Mouse (Mus musculus): Measurements from ENCODE around the gene Ephx4. TPM values are rescaled to one million over a fixed set of nuclear protein-coding genes. Genes with fewer than 3 reads are reported as not detected.
A peak's percentile ranks its signal among the peaks of the same experiment; 100 is the strongest.

Gene Ephx4
- polyA plus RNA-seq, 1 experiment = 0.22 TPM

- DNase-seq = no peak
- no peak for TF ChIP-seq POLR2A (IDR thresholded peaks at IDR 0.05; ENCODE audit: low read depth, low read length)
- no peak for TF ChIP-seq CTCF (conservative IDR thresholded peaks at IDR 0.05; ENCODE audit: insufficient read depth, insufficient read length, low read depth, low read length)
- Histone ChIP-seq H3K27me3 (replicated peaks; ENCODE audit: control insufficient read depth, insufficient read depth, low read length) (no peaks in the 10 kb centered on the region), H3K27ac (ENCODE audit: insufficient read depth, low read depth, low read length) (no peak within 1 kb of the TSS), H3K4me3 (ENCODE audit: insufficient read depth, low read depth, low read length) (no peak within 1 kb of the TSS), H3K4me1 (ENCODE audit: control insufficient read depth, insufficient read depth, low read length) (no peaks in the 10 kb centered on the region), H3K36me3 (ENCODE audit: control insufficient read depth, insufficient read depth, low read length) (no peaks in the 10 kb centered on the region)
- WGBS = 75% methylated on average over 3 of the region's 3 CpGs
Observed at GRCm38 (mm10) chr5:107431249-107431648, 28.7 kb downstream of the Ephx4 start, which contains the start of gene Lpcat2b. Gene Lpcat2b (plus strand): TSS chr5:107431549.

GRCm38 (mm10) chr5:107434001-107434400 is 31.5 kb downstream of the Ephx4 start:
- WGBS = 76% methylated on average over 5 of the region's 5 CpGs
- Histone ChIP-seq H3K27me3 (replicated peaks; ENCODE audit: control insufficient read depth, insufficient read depth, low read length) (no peaks in the 10 kb centered on the region), H3K36me3 (ENCODE audit: control insufficient read depth, insufficient read depth, low read length) (no peaks in the 10 kb centered on the region), H3K27ac (ENCODE audit: insufficient read depth, low read depth, low read length) (no peak overlapping the region), H3K4me3 (ENCODE audit: insufficient read depth, low read depth, low read length) (no peak overlapping the region), H3K4me1 (ENCODE audit: control insufficient read depth, insufficient read depth, low read length) (no peaks in the 10 kb centered on the region)
- TF ChIP-seq CTCF (conservative IDR thresholded peaks at IDR 0.05; ENCODE audit: insufficient read depth, insufficient read length, low read depth, low read length) (no peak), POLR2A (IDR thresholded peaks at IDR 0.05; ENCODE audit: low read depth, low read length) (no peak)
- DNase-seq = no peak

GRCm38 (mm10) chr5:107436185-107436584 is 33.6 kb downstream of the Ephx4 start:
- 89% methylated on average over 6 of the region's 6 CpGs for WGBS
- no peak overlapping the region for H3K4me3 ChIP-seq (ENCODE audit: insufficient read depth, low read depth, low read length)
- TF ChIP-seq CTCF (conservative IDR thresholded peaks at IDR 0.05; ENCODE audit: insufficient read depth, insufficient read length, low read depth, low read length) (no peak), POLR2A (IDR thresholded peaks at IDR 0.05; ENCODE audit: low read depth, low read length) (no peak)
- no peaks in the 10 kb centered on the region for H3K4me1 ChIP-seq (ENCODE audit: control insufficient read depth, insufficient read depth, low read length)
- H3K36me3 ChIP-seq (ENCODE audit: control insufficient read depth, insufficient read depth, low read length) = no peaks in the 10 kb centered on the region
- H3K27me3 ChIP-seq (replicated peaks; ENCODE audit: control insufficient read depth, insufficient read depth, low read length) = no peaks in the 10 kb centered on the region
- DNase-seq = no peak
- no peak overlapping the region for H3K27ac ChIP-seq (ENCODE audit: insufficient read depth, low read depth, low read length)

DNA sequence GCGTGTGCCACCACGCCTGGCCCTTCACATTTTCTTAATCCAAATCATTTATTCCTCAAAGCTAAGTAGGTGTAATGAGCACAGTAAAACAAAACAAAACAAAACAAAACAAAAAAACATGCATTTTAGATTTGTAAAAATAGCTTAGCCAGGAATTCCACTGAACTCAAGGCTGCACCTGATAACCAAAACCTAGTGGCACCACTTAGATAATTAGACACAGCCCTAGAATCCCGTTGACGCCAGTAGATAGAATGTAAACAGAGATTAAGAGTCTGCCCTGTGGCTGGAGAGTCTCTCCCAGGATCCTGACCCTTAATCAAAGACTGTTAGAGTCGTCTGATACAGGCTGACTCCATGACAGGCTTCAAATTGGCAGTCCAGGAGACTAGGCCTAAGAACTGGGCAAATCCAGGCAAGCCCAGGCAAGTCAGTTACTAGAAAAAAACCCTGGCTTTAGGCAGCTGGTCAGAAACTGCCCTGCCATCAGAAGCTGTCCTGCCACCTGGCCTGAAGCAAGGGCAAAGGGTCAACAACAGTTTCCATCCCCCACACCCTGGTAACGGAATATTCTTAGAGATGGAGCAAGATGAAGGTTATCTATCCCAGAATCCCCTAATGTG is 34.2 kb downstream of the Ephx4 start:
- Histone ChIP-seq H3K4me3 (ENCODE audit: insufficient read depth, low read depth, low read length) (no peak overlapping the region), H3K27ac (ENCODE audit: insufficient read depth, low read depth, low read length) (no peak overlapping the region), H3K27me3 (replicated peaks; ENCODE audit: control insufficient read depth, insufficient read depth, low read length) (no peaks in the 10 kb centered on the region), H3K36me3 (ENCODE audit: control insufficient read depth, insufficient read depth, low read length) (no peaks in the 10 kb centered on the region), H3K4me1 (ENCODE audit: control insufficient read depth, insufficient read depth, low read length) (no peaks in the 10 kb centered on the region)
- DNase-seq = no peak
- TF ChIP-seq POLR2A (IDR thresholded peaks at IDR 0.05; ENCODE audit: low read depth, low read length) (no peak), CTCF (conservative IDR thresholded peaks at IDR 0.05; ENCODE audit: insufficient read depth, insufficient read length, low read depth, low read length) (no peak)
- 88% methylated on average over 6 of the region's 6 CpGs for WGBS

DNA sequence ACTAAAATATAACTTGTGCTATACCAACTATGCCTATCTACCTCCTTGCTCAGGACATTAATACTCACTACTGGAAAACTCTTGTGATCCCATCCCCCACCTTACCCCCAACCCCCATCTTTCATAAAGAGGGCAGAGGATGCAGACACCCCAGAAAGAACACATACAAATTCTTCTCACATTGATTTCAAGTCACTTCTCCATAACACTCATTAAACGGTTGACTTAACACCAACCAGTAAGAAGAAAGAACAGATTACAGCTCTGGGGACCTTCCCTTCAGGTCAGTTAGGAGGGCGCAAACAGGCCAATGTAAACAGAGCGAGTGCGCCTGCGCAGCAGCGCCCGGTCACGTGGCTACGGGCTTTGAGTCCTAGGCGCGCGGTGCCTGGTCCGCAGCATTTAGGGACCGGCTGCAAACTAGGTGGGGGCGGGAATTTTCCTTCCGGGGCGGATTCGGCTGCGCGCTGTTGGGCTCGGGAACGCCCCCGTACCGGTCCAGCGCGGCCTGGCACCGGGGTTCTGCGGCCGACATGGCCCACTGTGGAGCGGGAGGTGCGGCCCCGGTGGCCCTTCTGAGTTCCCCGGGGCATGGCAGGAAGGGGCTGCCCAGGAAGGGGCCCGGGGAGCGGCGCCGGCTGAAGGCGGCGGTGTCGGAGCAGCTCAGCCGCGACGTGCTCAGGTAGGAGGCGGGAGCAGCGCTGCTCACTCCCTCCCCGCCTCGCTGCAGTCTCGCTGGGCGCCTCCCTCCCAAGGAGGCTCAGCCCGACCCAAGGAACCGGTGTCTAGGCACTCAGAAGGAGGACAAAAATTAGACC is 35.1 kb downstream of the Ephx4 start, which contains the start of gene Btbd8:
TSS of gene Btbd8 (plus strand) at position 534 of the 818 bp plus-strand sequence.
- under 1% methylated on average over 49 of the region's 51 CpGs for WGBS
- Histone ChIP-seq H3K27me3 (replicated peaks; ENCODE audit: control insufficient read depth, insufficient read depth, low read length) (no peaks in the 10 kb centered on the region), H3K4me3 (ENCODE audit: insufficient read depth, low read depth, low read length) (peak within 1 kb of the TSS; percentile 76), H3K36me3 (ENCODE audit: control insufficient read depth, insufficient read depth, low read length) (no peaks in the 10 kb centered on the region), H3K27ac (ENCODE audit: insufficient read depth, low read depth, low read length) (peak within 1 kb of the TSS; percentile 65), H3K4me1 (ENCODE audit: control insufficient read depth, insufficient read depth, low read length) (no peaks in the 10 kb centered on the region)
- DNase-seq = peak; percentile 97
- TF ChIP-seq POLR2A (IDR thresholded peaks at IDR 0.05; ENCODE audit: low read depth, low read length) (no peak), CTCF (conservative IDR thresholded peaks at IDR 0.05; ENCODE audit: insufficient read depth, insufficient read length, low read depth, low read length) (no peak)

DNA sequence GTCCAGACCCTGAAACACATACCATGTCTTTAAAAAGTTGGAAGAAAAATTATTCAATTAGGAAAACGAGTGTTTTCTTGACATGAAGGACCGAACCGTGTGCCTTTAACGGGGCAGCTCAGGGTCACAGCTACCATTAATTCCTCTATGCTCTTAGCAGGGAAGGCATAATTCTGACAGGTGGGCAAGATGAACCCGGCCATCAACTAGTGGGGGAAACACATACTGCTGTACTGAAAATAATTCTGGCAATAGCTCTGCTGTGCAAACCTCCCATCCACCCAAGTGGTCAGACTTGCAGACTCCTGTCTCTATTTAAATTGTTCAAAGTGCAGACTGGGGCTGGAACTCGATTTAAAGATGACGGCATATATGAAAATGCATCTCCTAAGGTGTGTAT is 35.8 kb downstream of the Ephx4 start:
- 15% methylated on average over 7 of the region's 7 CpGs for WGBS
- Histone ChIP-seq H3K27me3 (replicated peaks; ENCODE audit: control insufficient read depth, insufficient read depth, low read length) (no peaks in the 10 kb centered on the region), H3K36me3 (ENCODE audit: control insufficient read depth, insufficient read depth, low read length) (no peaks in the 10 kb centered on the region), H3K27ac (ENCODE audit: insufficient read depth, low read depth, low read length) (peak overlapping the region; percentile 65; the same call in 1 of the 2 replicates), H3K4me1 (ENCODE audit: control insufficient read depth, insufficient read depth, low read length) (no peaks in the 10 kb centered on the region), H3K4me3 (ENCODE audit: insufficient read depth, low read depth, low read length) (peak overlapping the region; percentile 76)
- DNase-seq = no peak
- TF ChIP-seq CTCF (conservative IDR thresholded peaks at IDR 0.05; ENCODE audit: insufficient read depth, insufficient read length, low read depth, low read length) = no peak
- TF ChIP-seq POLR2A (IDR thresholded peaks at IDR 0.05; ENCODE audit: low read depth, low read length) = no peak

- Histone ChIP-seq H3K4me3 (ENCODE audit: insufficient read depth, low read depth, low read length) (no peak overlapping the region), H3K4me1 (ENCODE audit: control insufficient read depth, insufficient read depth, low read length) (no peaks in the 10 kb centered on the region), H3K27ac (ENCODE audit: insufficient read depth, low read depth, low read length) (no peak overlapping the region), H3K27me3 (replicated peaks; ENCODE audit: control insufficient read depth, insufficient read depth, low read length) (no peaks in the 10 kb centered on the region), H3K36me3 (ENCODE audit: control insufficient read depth, insufficient read depth, low read length) (no peaks in the 10 kb centered on the region)
- 85% methylated on average over 5 of the region's 5 CpGs for WGBS
- DNase-seq = no peak
- TF ChIP-seq POLR2A (IDR thresholded peaks at IDR 0.05; ENCODE audit: low read depth, low read length) (no peak), CTCF (conservative IDR thresholded peaks at IDR 0.05; ENCODE audit: insufficient read depth, insufficient read length, low read depth, low read length) (no peak)
Observed at GRCm38 (mm10) chr5:107441881-107442280, 39.3 kb downstream of the Ephx4 start.
